Mouse (Mus musculus): ENCODE measurements around the gene Zic1. TPM values are rescaled to one million over a fixed set of nuclear protein-coding genes. Genes with fewer than 3 reads are reported as not detected.

Zic1 gene
- polyA plus RNA-seq, 1 experiment, result 9.9 TPM

DNA sequence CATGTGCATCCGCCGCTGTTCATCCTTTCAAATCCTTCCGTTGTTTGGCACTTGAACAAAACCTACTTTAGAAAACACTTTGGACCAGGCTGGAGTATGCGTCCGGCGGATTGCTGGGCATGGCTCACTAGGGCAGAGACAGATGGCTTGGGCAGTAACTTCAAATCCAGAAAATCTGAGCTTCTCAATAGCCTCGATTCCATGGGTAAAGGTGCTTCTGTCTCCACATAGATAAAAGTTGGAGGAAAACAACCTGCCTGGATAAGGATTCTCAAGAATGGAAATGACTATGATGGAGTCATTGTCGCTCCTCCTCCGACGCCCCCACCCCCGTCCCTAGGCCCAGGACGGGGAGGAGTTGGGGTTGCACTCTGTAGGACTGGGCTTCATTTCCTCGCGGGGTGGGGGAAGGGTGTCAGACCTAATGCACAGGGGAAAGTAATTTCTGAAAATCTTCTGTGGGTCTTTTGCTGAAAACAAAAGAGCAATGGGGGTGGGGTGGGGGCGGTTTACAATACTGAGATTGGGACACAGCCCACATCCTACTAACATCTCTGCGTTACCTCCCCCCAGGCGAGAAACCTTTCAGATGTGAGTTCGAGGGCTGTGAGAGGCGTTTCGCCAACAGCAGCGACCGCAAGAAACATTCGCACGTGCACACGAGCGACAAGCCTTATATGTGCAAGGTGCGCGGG lies 18.0 kb upstream of the Zic1 start:
- no peaks in the 10 kb centered on the region for H3K79me2 ChIP-seq (ENCODE audit: control insufficient read depth, insufficient read depth)
- no peak overlapping the region for H3ac ChIP-seq (ENCODE audit: control insufficient read depth, insufficient read length, low read depth)
- no peaks in the 10 kb centered on the region for H3K36me3 ChIP-seq (ENCODE audit: control insufficient read depth, insufficient read depth)
- H3K4me3 ChIP-seq (ENCODE audit: insufficient read depth, poor library complexity, severe bottlenecking), result no peak overlapping the region
- H3K79me3 ChIP-seq (ENCODE audit: low read depth), result no peaks in the 10 kb centered on the region
- TF ChIP-seq USF1 (IDR thresholded peaks at IDR 0.05; ENCODE audit: low read depth), result no peak
- TF ChIP-seq CEBPB (IDR thresholded peaks at IDR 0.05; ENCODE audit: low read depth), result no peak
- no peaks in the 10 kb centered on the region for H3K27me3 ChIP-seq (ENCODE audit: control insufficient read depth, insufficient read depth, insufficient read length)

DNA sequence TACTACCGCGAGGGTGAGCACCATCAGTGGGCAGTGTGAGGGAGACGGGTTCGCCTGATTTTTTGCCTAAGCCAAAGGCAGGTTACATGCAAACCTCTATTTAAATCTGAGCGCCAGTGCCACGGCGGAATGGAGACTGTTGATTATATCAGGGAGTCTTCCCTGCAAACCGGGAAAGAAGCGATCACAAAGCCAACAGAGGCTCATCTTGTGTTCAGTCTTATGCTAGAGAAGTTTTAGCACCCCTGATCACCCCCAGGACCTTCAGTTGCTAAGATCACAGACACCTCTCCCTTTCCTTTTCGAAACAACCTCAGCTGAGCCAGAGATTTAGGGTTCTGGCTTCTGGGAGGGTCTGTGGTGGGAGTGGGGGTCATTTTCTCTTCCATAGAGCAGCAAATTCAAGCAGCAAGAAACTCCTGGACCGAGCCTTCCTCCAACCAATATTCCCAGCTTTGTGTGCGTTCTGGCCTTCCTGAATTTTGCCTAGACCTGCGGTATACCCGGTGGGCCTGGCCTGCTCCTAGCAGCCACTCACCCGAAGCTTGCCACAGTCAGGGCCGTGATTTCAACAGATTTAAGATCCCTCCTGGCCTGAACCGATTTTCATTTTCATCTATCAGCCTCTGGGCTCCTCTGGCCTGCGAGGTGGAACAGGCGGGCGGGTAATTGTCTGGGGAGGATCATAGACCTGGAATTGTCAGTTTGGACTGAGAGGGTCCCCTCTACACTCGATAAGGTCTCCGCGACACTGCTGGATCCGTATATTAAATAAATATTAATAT lies 17.1 kb upstream of the Zic1 start:
- H3ac ChIP-seq (ENCODE audit: control insufficient read depth, insufficient read length, low read depth), result no peak overlapping the region
- no peak overlapping the region for H3K4me3 ChIP-seq (ENCODE audit: insufficient read depth, poor library complexity, severe bottlenecking)
- no peaks in the 10 kb centered on the region for H3K27me3 ChIP-seq (ENCODE audit: control insufficient read depth, insufficient read depth, insufficient read length)
- H3K36me3 ChIP-seq (ENCODE audit: control insufficient read depth, insufficient read depth), result no peaks in the 10 kb centered on the region
- TF ChIP-seq USF1 (IDR thresholded peaks at IDR 0.05; ENCODE audit: low read depth), result no peak
- no peak for TF ChIP-seq MYOG (IDR thresholded peaks at IDR 0.05; ENCODE audit: control insufficient read depth, extremely low read depth, insufficient read length)
- no peak for TF ChIP-seq FOSL1 (IDR thresholded peaks at IDR 0.05; ENCODE audit: insufficient read depth, low read length, poor library complexity, severe bottlenecking)
- TF ChIP-seq CTCF (IDR thresholded peaks at IDR 0.05; ENCODE audit: control insufficient read depth, insufficient read depth, insufficient read length), result no peak
- no peak for TF ChIP-seq MYOD1 (IDR thresholded peaks at IDR 0.05; ENCODE audit: control insufficient read depth, insufficient read length, low read depth)
- no peaks in the 10 kb centered on the region for H3K79me2 ChIP-seq (ENCODE audit: control insufficient read depth, insufficient read depth)
- no peaks in the 10 kb centered on the region for H3K79me3 ChIP-seq (ENCODE audit: low read depth)

DNA sequence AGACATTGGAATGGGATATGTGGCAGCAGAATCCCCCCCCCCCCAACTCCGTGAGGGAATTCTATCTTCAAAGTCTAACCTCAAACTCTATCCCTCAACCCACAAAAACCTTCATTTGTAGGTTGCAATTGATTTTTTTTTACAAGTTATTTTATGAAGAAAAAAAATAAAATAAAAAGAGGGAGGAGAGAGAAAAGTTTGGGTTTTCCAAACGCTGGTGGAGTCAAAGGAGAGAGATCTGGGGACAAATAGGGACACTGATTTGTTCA lies 16.4 kb upstream of the Zic1 start:
- no peaks in the 10 kb centered on the region for H3K79me3 ChIP-seq (ENCODE audit: low read depth)
- TF ChIP-seq CTCF (IDR thresholded peaks at IDR 0.05; ENCODE audit: control insufficient read depth, insufficient read depth, insufficient read length), result no peak
- TF ChIP-seq MYOG (IDR thresholded peaks at IDR 0.05; ENCODE audit: control insufficient read depth, extremely low read depth, insufficient read length), result no peak
- TF ChIP-seq USF1 (IDR thresholded peaks at IDR 0.05; ENCODE audit: low read depth), result no peak
- TF ChIP-seq MYOD1 (IDR thresholded peaks at IDR 0.05; ENCODE audit: control insufficient read depth, insufficient read length, low read depth), result no peak
- TF ChIP-seq FOSL1 (IDR thresholded peaks at IDR 0.05; ENCODE audit: insufficient read depth, low read length, poor library complexity, severe bottlenecking), result no peak
- TF ChIP-seq MAX (IDR thresholded peaks at IDR 0.05), result no peak
- TF ChIP-seq CEBPB (IDR thresholded peaks at IDR 0.05; ENCODE audit: low read depth), result no peak
- H3K36me3 ChIP-seq (ENCODE audit: control insufficient read depth, insufficient read depth), result no peaks in the 10 kb centered on the region
- no peak overlapping the region for H3K4me3 ChIP-seq (ENCODE audit: insufficient read depth, poor library complexity, severe bottlenecking)
- H3ac ChIP-seq (ENCODE audit: control insufficient read depth, insufficient read length, low read depth), result no peak overlapping the region
- no peaks in the 10 kb centered on the region for H3K27me3 ChIP-seq (ENCODE audit: control insufficient read depth, insufficient read depth, insufficient read length)
- no peaks in the 10 kb centered on the region for H3K79me2 ChIP-seq (ENCODE audit: control insufficient read depth, insufficient read depth)

DNA sequence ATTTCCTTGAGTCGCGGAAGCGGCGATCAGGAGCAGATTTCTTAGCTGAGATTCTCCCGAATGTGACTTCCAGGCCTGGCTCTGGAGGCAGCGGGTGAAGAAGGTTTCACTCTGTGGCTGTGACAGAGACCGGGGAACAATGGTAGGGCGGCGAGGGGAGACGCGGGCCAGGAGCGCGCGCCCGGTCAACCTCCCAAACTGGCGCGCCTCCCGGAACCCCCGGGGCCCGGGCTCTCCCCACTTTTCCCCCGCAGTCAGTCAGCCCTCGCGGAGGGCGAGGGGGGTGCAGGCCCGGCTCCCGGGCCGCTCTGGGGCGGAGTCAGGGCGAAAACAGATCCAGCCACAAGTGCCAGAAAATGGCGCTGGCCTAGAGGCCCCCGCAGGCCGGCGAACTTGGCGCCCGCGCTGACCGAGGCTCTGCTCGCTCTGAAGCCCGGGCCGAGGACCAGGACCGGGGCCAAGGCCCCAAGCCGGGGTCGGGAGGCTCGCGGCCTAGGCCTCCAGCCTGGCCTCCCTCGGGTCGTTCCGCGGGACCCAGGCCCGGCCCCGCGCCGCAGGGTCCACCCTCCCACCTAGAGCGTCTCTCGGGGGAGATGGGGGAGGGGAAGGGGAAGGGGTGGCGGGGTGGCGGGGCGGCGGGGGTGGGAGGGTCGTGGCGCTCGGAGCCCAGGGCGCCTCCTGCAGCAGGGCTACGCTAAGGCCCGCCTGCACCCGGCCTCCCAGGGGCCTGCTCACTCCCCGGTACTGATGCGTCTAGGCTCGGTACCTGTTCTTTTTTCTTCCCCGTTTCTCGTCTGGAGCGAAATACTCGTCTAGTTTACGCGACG lies 15.9 kb upstream of the Zic1 start:
- H3K4me3 ChIP-seq (ENCODE audit: insufficient read depth, poor library complexity, severe bottlenecking), result no peak overlapping the region
- H3K79me3 ChIP-seq (ENCODE audit: low read depth), result no peaks in the 10 kb centered on the region
- no peak for TF ChIP-seq CTCF (IDR thresholded peaks at IDR 0.05; ENCODE audit: control insufficient read depth, insufficient read depth, insufficient read length)
- H3K36me3 ChIP-seq (ENCODE audit: control insufficient read depth, insufficient read depth), result no peaks in the 10 kb centered on the region
- no peaks in the 10 kb centered on the region for H3K27me3 ChIP-seq (ENCODE audit: control insufficient read depth, insufficient read depth, insufficient read length)
- H3ac ChIP-seq (ENCODE audit: control insufficient read depth, insufficient read length, low read depth), result peak overlapping the region; percentile 23
- H3K79me2 ChIP-seq (ENCODE audit: control insufficient read depth, insufficient read depth), result no peaks in the 10 kb centered on the region

DNA sequence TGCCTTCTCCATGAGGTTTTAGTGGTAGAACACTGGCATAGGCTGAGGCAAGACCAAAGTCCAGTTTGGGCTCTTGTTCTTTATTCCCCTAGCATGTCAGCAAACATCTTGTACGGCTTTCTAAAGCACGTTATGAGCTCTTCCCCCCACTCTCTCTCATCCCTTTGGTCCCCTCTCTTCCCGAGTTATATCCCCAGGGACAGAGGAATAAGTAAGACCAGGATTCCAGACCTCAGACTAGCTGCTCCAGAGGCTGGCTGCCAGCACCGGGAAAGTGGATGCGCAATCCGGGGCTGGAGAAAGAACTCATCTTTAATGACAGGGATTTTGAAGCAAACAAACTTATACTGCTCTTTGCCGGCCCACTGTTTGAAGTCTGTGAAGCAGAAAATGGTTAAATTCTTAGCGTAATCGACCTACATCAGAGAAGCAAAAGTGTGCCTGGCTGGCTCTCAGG lies 14.9 kb upstream of the Zic1 start:
- H3K27me3 ChIP-seq (ENCODE audit: control insufficient read depth, insufficient read depth, insufficient read length), result no peaks in the 10 kb centered on the region
- H3K79me3 ChIP-seq (ENCODE audit: low read depth), result no peaks in the 10 kb centered on the region
- TF ChIP-seq MYOD1 (IDR thresholded peaks at IDR 0.05; ENCODE audit: control insufficient read depth, insufficient read length, low read depth) (no peak), FOSL1 (IDR thresholded peaks at IDR 0.05; ENCODE audit: insufficient read depth, low read length, poor library complexity, severe bottlenecking) (no peak), CTCF (IDR thresholded peaks at IDR 0.05; ENCODE audit: control insufficient read depth, insufficient read depth, insufficient read length) (no peak), USF1 (IDR thresholded peaks at IDR 0.05; ENCODE audit: low read depth) (no peak), MYOG (IDR thresholded peaks at IDR 0.05; ENCODE audit: control insufficient read depth, extremely low read depth, insufficient read length) (no peak), CEBPB (IDR thresholded peaks at IDR 0.05; ENCODE audit: low read depth) (no peak), MAX (IDR thresholded peaks at IDR 0.05) (no peak)
- H3K4me3 ChIP-seq (ENCODE audit: insufficient read depth, poor library complexity, severe bottlenecking), result no peak overlapping the region
- H3ac ChIP-seq (ENCODE audit: control insufficient read depth, insufficient read length, low read depth), result no peak overlapping the region
- no peaks in the 10 kb centered on the region for H3K79me2 ChIP-seq (ENCODE audit: control insufficient read depth, insufficient read depth)
- no peaks in the 10 kb centered on the region for H3K36me3 ChIP-seq (ENCODE audit: control insufficient read depth, insufficient read depth)

All from C2C12 (cell line).